In genomic region chr15:77029331-77029991, GRCm38 (mm10) we compare ENCODE assay signal across 9 mouse cellular contexts. TPM values are rescaled to one million over a fixed set of nuclear protein-coding genes. Genes with fewer than 3 reads are reported as not detected.
A peak's percentile ranks its signal among the peaks of the same experiment; 100 is the strongest.
DNase-seq lines count a peak whose midpoint lies in the region; ATAC-seq and TF ChIP-seq lines count a peak whose summit lies in the region.
"Had no signal": no experiment of that assay in that cellular context is flagged by ENCODE, and none has a peak within 500 bp of the region (broad histone marks: within the 10 kb centered on the region; RNA-seq: fewer than 3 reads in every experiment).

No protein-coding gene starts in this region.

- in situ Hi-C loops in ES-E14 (cut with MboI; ENCODE audit: low sequenced_read_pairs in 2 of 2, unreplicated experiment in 2 of 2): no loop called here

- peaks cover 0 to 2% of the 10 kb centered on the region in 2 experiments; a peak in 1 of 4 replicates for H3K4me1 ChIP-seq in ES-E14 (ENCODE audit: control insufficient read depth in 2 of 2, insufficient read depth in 2 of 2, low read length in 2 of 2, poor library complexity in 1 of 2)
- H3K4me1 ChIP-seq in bone marrow macrophage, adult 2 months (ENCODE audit: control insufficient read depth, insufficient read depth, low read length): no peaks in the 10 kb centered on the region
- H3K4me1 ChIP-seq in embryonic facial prominence, embryonic 14.5 days (ENCODE audit: control insufficient read depth, insufficient read depth, low read length): 0 out of 2 replicates have a peak, but pooled peaks cover 5% of the 10 kb centered on the region
- peaks cover 47% of the 10 kb centered on the region for H3K4me1 ChIP-seq in heart, embryonic 12.5 days (replicated peaks)
- H3K4me1 ChIP-seq in kidney, embryonic 14.5 days (ENCODE audit: control insufficient read depth, insufficient read depth, low read length): no peaks in the 10 kb centered on the region
- no peaks in the 10 kb centered on the region for H3K4me1 ChIP-seq in lung, adult 2 months (ENCODE audit: control insufficient read depth, insufficient read depth, low read length)
- H3K4me1 ChIP-seq: liver, embryonic 15.5 days had no signal

- no peak overlapping the region for H3K4me3 ChIP-seq in ES-E14 (ENCODE audit: insufficient read depth in 1 of 2, low read depth in 1 of 2, low read length in 2 of 2, poor library complexity in 1 of 2, severe bottlenecking in 1 of 2)
- no peak overlapping the region for H3K4me3 ChIP-seq in bone marrow macrophage, adult 2 months (ENCODE audit: insufficient read depth, low read length)
- H3K4me3 ChIP-seq in embryonic facial prominence, embryonic 14.5 days (ENCODE audit: low read depth, low read length): no peak overlapping the region
- no peak overlapping the region for H3K4me3 ChIP-seq in heart, embryonic 12.5 days
- no peak overlapping the region for H3K4me3 ChIP-seq in kidney, embryonic 14.5 days (ENCODE audit: low read length)
- H3K4me3 ChIP-seq in lung, adult 2 months (replicated peaks; ENCODE audit: extremely low read depth, low read depth, low read length): no peak overlapping the region
- H3K4me3 ChIP-seq: liver, embryonic 15.5 days had no signal

- peak overlapping the region; percentile 34 for H3K9ac ChIP-seq in ES-E14 (ENCODE audit: insufficient read depth, low read depth, low read length, poor library complexity, severe bottlenecking)
- H3K9ac ChIP-seq in embryonic facial prominence, embryonic 14.5 days (ENCODE audit: low read depth, low read length): no peak overlapping the region
- H3K9ac ChIP-seq in heart, embryonic 12.5 days: peak overlapping the region; percentile 63
- H3K9ac ChIP-seq in kidney, embryonic 14.5 days (ENCODE audit: low read depth, low read length): no peak overlapping the region
- H3K9ac ChIP-seq: liver, embryonic 15.5 days had no signal

- H3K27ac ChIP-seq in ES-E14 (ENCODE audit: insufficient read depth, low read depth, low read length, poor library complexity, severe bottlenecking): no peak overlapping the region
- no peak overlapping the region for H3K27ac ChIP-seq in bone marrow macrophage, adult 2 months (ENCODE audit: insufficient read depth, low read depth, low read length)
- peak overlapping the region; percentile 50; the same call in 1 of the 2 replicates for H3K27ac ChIP-seq in embryonic facial prominence, embryonic 14.5 days (replicated peaks; ENCODE audit: low read depth, low read length)
- peak overlapping the region; percentile 87 for H3K27ac ChIP-seq in heart, embryonic 12.5 days (ENCODE audit: poor library complexity, severe bottlenecking)
- H3K27ac ChIP-seq in kidney, embryonic 14.5 days (ENCODE audit: low read depth, low read length): no peak overlapping the region
- H3K27ac ChIP-seq: liver, embryonic 15.5 days had no signal

- peak; percentile 90 for ATAC-seq in embryonic facial prominence, embryonic 14.5 days (ENCODE audit: low read depth)
- peak; percentile 41 for ATAC-seq in heart, embryonic 12.5 days (ENCODE audit: insufficient number of reproducible peaks, low FRiP score)
- ATAC-seq in kidney, embryonic 14.5 days (ENCODE audit: low FRiP score, low TSS enrichment): peak; percentile 63
- ATAC-seq in activated CD4-positive, CD25-positive, alpha-beta regulatory T cell, adult 4 months: no peak

- peak; percentile 65 for DNase-seq in ES-E14 (ENCODE audit: low read depth, low spot score)
- DNase-seq in embryonic facial prominence, embryonic 14.5 days (ENCODE audit: low spot score): peak; percentile 98
- DNase-seq in lung, adult 2 months: peak; percentile 30
- DNase-seq in retina, postnatal 1 day: peak; percentile 83

- no peaks in the 10 kb centered on the region for H3K9me3 ChIP-seq in ES-E14 (ENCODE audit: control insufficient read depth, insufficient read depth, low read depth, low read length)
- H3K9me3 ChIP-seq in embryonic facial prominence, embryonic 14.5 days (ENCODE audit: control insufficient read depth, low read length): no peaks in the 10 kb centered on the region
- no peaks in the 10 kb centered on the region for H3K9me3 ChIP-seq in heart, embryonic 12.5 days (replicated peaks)
- no peaks in the 10 kb centered on the region for H3K9me3 ChIP-seq in kidney, embryonic 14.5 days (ENCODE audit: control insufficient read depth, low read length)
- H3K9me3 ChIP-seq: liver, embryonic 15.5 days had no signal

- H3K27me3 ChIP-seq in embryonic facial prominence, embryonic 14.5 days (replicated peaks; ENCODE audit: control insufficient read depth, insufficient read depth, low read length): no peaks in the 10 kb centered on the region
- no peaks in the 10 kb centered on the region for H3K27me3 ChIP-seq in heart, embryonic 12.5 days (replicated peaks)
- H3K27me3 ChIP-seq in kidney, embryonic 14.5 days (ENCODE audit: control insufficient read depth, insufficient read depth, low read length): no peaks in the 10 kb centered on the region
- H3K27me3 ChIP-seq: liver, embryonic 15.5 days had no signal

- WGBS in embryonic facial prominence, embryonic 14.5 days: 22% methylated on average over 7 of the region's 7 CpGs
- 20% methylated on average over 7 of the region's 7 CpGs for WGBS in heart, embryonic 12.5 days
- WGBS in kidney, embryonic 14.5 days: 24% methylated on average over 7 of the region's 7 CpGs
- 32% methylated on average over 7 of the region's 7 CpGs for WGBS in lung, adult 2 months

- no peaks in the 10 kb centered on the region for H3K36me3 ChIP-seq in ES-E14 (ENCODE audit: control insufficient read depth, insufficient read depth, low read length, poor library complexity, severe bottlenecking)
- H3K36me3 ChIP-seq in embryonic facial prominence, embryonic 14.5 days (ENCODE audit: control insufficient read depth, insufficient read depth, low read length): no peaks in the 10 kb centered on the region
- no peaks in the 10 kb centered on the region for H3K36me3 ChIP-seq in heart, embryonic 12.5 days
- H3K36me3 ChIP-seq in kidney, embryonic 14.5 days (ENCODE audit: control insufficient read depth, insufficient read depth, low read length): no peaks in the 10 kb centered on the region
- H3K36me3 ChIP-seq: liver, embryonic 15.5 days had no signal

- TF ChIP-seq CTCF in bone marrow macrophage, adult 2 months (IDR thresholded peaks at IDR 0.05; ENCODE audit: low read depth, low read length): peak; percentile 77
- peak; percentile 90 for TF ChIP-seq CTCF in lung, adult 2 months (IDR thresholded peaks at IDR 0.05; ENCODE audit: insufficient read depth, low read length)

- H3K4me2 ChIP-seq in embryonic facial prominence, embryonic 14.5 days (ENCODE audit: low read depth, low read length): peak overlapping the region; percentile 5; the same call in 1 of the 2 replicates
- H3K4me2 ChIP-seq in heart, embryonic 12.5 days: 0 out of 2 replicates have a peak overlapping the region, but pooled peaks have one; percentile 1
- H3K4me2 ChIP-seq in kidney, embryonic 14.5 days (replicated peaks; ENCODE audit: low read depth, low read length): no peak overlapping the region
- H3K4me2 ChIP-seq: liver, embryonic 15.5 days had no signal

- no peak for TF ChIP-seq POLR2A in bone marrow macrophage, adult 2 months (IDR thresholded peaks at IDR 0.05; ENCODE audit: borderline replicate concordance, low read depth, low read length)
- TF ChIP-seq POLR2A in lung, adult 2 months (IDR thresholded peaks at IDR 0.05; ENCODE audit: borderline replicate concordance, extremely low read depth, low read depth, low read length): no peak

TF ChIP-seq in ES-E14, 5 proteins besides CTCF, POLR2A, EP300 and RAD21:
- TF ChIP-seq ZNF384 (IDR thresholded peaks at IDR 0.05; ENCODE audit: low read depth, low read length): no peak
- no peak for TF ChIP-seq MAFK (IDR thresholded peaks at IDR 0.05; ENCODE audit: insufficient read depth, low read depth, low read length)
- TF ChIP-seq HCFC1 (IDR thresholded peaks at IDR 0.05; ENCODE audit: borderline replicate concordance, insufficient read depth, low read length): no peak
- TF ChIP-seq ZC3H11A (IDR thresholded peaks at IDR 0.05; ENCODE audit: borderline replicate concordance, low read depth, low read length): 0 out of 2 replicates have a peak, but pooled peaks have one; percentile 21
- no peak for TF ChIP-seq CHD2 (IDR thresholded peaks at IDR 0.05; ENCODE audit: low read depth, low read length)

RNA-seq across cellular contexts. Expression of gene Apol6, which starts 15.1 kb away (rescaled TPM):
- 3.0 and 3.3 TPM in 2 replicates for total RNA-seq in ES-E14 (2012; rRNA removed)
- polyA plus RNA-seq in bone marrow macrophage, adult 2 months (2012; ENCODE audit: insufficient read depth, insufficient read length, missing spikeins): not detected in 2 replicates
- polyA plus RNA-seq in embryonic facial prominence, embryonic 14.5 days (2014; fragmentation: Nextera tagmentation; extraction: Ambion mirVana): 0.21 TPM in 2 replicates
- polyA plus RNA-seq in heart, embryonic 12.5 days (2016; fragmentation: Nextera tagmentation; extraction: Ambion mirVana): 0.36 TPM in 1 of 2 replicates, not detected in the other
- not detected in 2 replicates for polyA plus RNA-seq in kidney, embryonic 14.5 days (2014; fragmentation: Nextera tagmentation; extraction: Ambion mirVana)
- 5.3 and 7.5 TPM in 2 replicates for polyA plus RNA-seq in lung, adult 2 months (2012; rRNA removed)
- not detected for polyA plus RNA-seq in activated CD4-positive, CD25-positive, alpha-beta regulatory T cell, adult 4 months (2017; shearing (Covaris generic))

RNA-seq across cellular contexts. Expression of gene Mb, which starts 21.0 kb away (rescaled TPM):
- 0.32 TPM in 1 of 2 replicates, not detected in the other for total RNA-seq in ES-E14 (2012; rRNA removed)
- polyA plus RNA-seq in bone marrow macrophage, adult 2 months (2012; ENCODE audit: insufficient read depth, insufficient read length, missing spikeins): 1.1 TPM in 1 of 2 replicates, not detected in the other
- polyA plus RNA-seq in embryonic facial prominence, embryonic 14.5 days (2014; fragmentation: Nextera tagmentation; extraction: Ambion mirVana): 12.9 and 13.9 TPM in 2 replicates
- polyA plus RNA-seq in heart, embryonic 12.5 days (2016; fragmentation: Nextera tagmentation; extraction: Ambion mirVana): 209 and 214 TPM in 2 replicates
- 0.60 and 0.69 TPM in 2 replicates for polyA plus RNA-seq in kidney, embryonic 14.5 days (2014; fragmentation: Nextera tagmentation; extraction: Ambion mirVana)
- polyA plus RNA-seq in lung, adult 2 months (2012; rRNA removed): 88.1 and 320 TPM in 2 replicates
- not detected for polyA plus RNA-seq in activated CD4-positive, CD25-positive, alpha-beta regulatory T cell, adult 4 months (2017; shearing (Covaris generic))

Comparison
In these comparisons a context has a peak if more than half of its experiments do, and no peak if none do; other contexts are left out.
1. DNase-seq: peak in every context shown above with its lines; median percentile 98 in embryonic facial prominence, embryonic 14.5 days; 83 in retina, postnatal 1 day; 65 in ES-E14; 30 in lung, adult 2 months.
2. H3K27ac ChIP-seq: peak in embryonic facial prominence, embryonic 14.5 days (single experiment) and heart, embryonic 12.5 days (single experiment); none in ES-E14 (single experiment), bone marrow macrophage, adult 2 months (single experiment) and kidney, embryonic 14.5 days (single experiment).
3. H3K9ac ChIP-seq: peak in ES-E14 (single experiment) and heart, embryonic 12.5 days (single experiment); none in embryonic facial prominence, embryonic 14.5 days (single experiment) and kidney, embryonic 14.5 days (single experiment).